Mouse (Mus musculus) layer of hippocampus, adult 18-20 months (tissue): ENCODE data around the gene Gp9. TPM values are rescaled to one million over a fixed set of nuclear protein-coding genes. Genes with fewer than 3 reads are reported as not detected.
"Not testable (repeated sequence)": the region's sequence is repeated elsewhere in the genome, so short reads cannot be mapped to it uniquely, and the experiment has no call there.

Experiments
- DNase-seq, 2 experiments: peaks; one replicate each; pipeline ENCODE4 v3.0.0; 2022; ENCODE audit warnings: low spot score in 2 of 2
- total RNA-seq, 2 experiments: library from RNA; stranded (reverse); gene quantifications; 2 replicates each; pipeline ENCODE4 v1.2.3; 2021

Gp9 gene
- total RNA-seq, 2 experiments from 2014 or later: 1.3 to 1.7 TPM

- no peak for DNase-seq
These were observed 29.3 kb upstream of the Gp9 start for GRCm38 (mm10) chr6:87748531-87748930.

- DNase-seq: no peak
These were observed 27.5 kb upstream of the Gp9 start for GRCm38 (mm10) chr6:87750184-87750910.

GRCm38 (mm10) chr6:87751574-87751973 lies 26.3 kb upstream of the Gp9 start:
- DNase-seq: no peak

- no peak for DNase-seq
These were observed 22.7 kb upstream of the Gp9 start for GRCm38 (mm10) chr6:87755196-87755595.

- no peak for DNase-seq
These were observed 21.0 kb upstream of the Gp9 start for GRCm38 (mm10) chr6:87756896-87757295.

- no peak for DNase-seq
These were observed 18.5 kb upstream of the Gp9 start for GRCm38 (mm10) chr6:87759404-87759803.

- no peak for DNase-seq
These were observed 18.0 kb upstream of the Gp9 start for GRCm38 (mm10) chr6:87759850-87760249.

- no peak for DNase-seq
These were observed 15.7 kb upstream of the Gp9 start for GRCm38 (mm10) chr6:87762161-87762560.

GRCm38 (mm10) chr6:87763376-87764280 lies 14.2 kb upstream of the Gp9 start:
- peak in 1 of 2 experiments; percentile 24 for DNase-seq

GRCm38 (mm10) chr6:87764296-87764695 lies 13.6 kb upstream of the Gp9 start:
- DNase-seq: not testable (repeated sequence)

GRCm38 (mm10) chr6:87770626-87771025 lies 7.2 kb upstream of the Gp9 start:
- peak in 1 of 2 experiments; percentile 12 for DNase-seq

- DNase-seq: no peak
These were observed 3.4 kb upstream of the Gp9 start for GRCm38 (mm10) chr6:87774466-87774865.

GRCm38 (mm10) chr6:87774909-87775308 lies 3.0 kb upstream of the Gp9 start:
- no peak for DNase-seq

GRCm38 (mm10) chr6:87775588-87776245 lies 2.2 kb upstream of the Gp9 start:
- no peak for DNase-seq

- DNase-seq: no peak
These were observed 1.2 kb upstream of the Gp9 start for GRCm38 (mm10) chr6:87776663-87777062.

GRCm38 (mm10) chr6:87778294-87779173 lies 662 bp downstream of the Gp9 start:
- no peak for DNase-seq

- DNase-seq: no peak
These were observed 1.6 kb downstream of the Gp9 start for GRCm38 (mm10) chr6:87779174-87780165.

- no peak for DNase-seq
These were observed 2.9 kb downstream of the Gp9 start for GRCm38 (mm10) chr6:87780546-87781301.

- DNase-seq: no peak
These were observed 6.2 kb downstream of the Gp9 start for GRCm38 (mm10) chr6:87784033-87784432.
